Mouse (Mus musculus): ENCODE data around the gene Ppp1r37. TPM values are rescaled to one million over a fixed set of nuclear protein-coding genes. Genes with fewer than 3 reads are reported as not detected.

Gene Ppp1r37
- polyA plus RNA-seq, 1 experiment from 2014 or later, result 8.3 TPM

DNA sequence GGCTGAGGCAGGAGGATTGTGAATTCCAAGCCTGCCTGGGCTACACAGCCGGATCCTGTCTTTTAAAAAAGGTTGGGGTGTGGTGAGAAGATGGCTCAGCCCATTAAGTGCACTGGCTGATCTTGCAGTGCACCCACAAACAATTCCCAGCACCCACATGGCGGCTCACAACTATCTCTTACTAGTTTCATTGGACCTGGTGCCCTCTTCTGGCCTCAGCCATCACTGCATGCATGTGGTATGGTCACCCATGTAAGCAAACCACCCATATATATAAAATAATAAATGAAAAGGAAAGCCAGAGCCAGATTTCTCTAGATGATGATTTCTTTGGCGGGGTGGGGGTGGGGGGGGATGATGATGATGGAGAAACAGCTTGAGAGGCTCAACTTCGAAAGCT, 1.6 kb upstream of the Ppp1r37 start:
- Histone ChIP-seq H3K9ac (replicated peaks) (no peak overlapping the region), H3K4me2 (ENCODE audit: low read depth, low read length) (peak overlapping the region; percentile 95), H3K27me3 (ENCODE audit: insufficient read depth, low read length) (no peaks in the 10 kb centered on the region), H3K9me3 (ENCODE audit: low read length) (no peaks in the 10 kb centered on the region), H3K4me1 (ENCODE audit: insufficient read depth) (peaks cover 31% of the 10 kb centered on the region), H3K4me3 (ENCODE audit: low read depth, low read length) (no peak overlapping the region), H3K36me3 (replicated peaks; ENCODE audit: insufficient read depth, low read length) (peaks cover 36% of the 10 kb centered on the region), H3K27ac (ENCODE audit: low read depth) (peak overlapping the region; percentile 87)
- DNase-seq (no peak), ATAC-seq (no peak)
- 98% methylated on average over 4 of the region's 4 CpGs for WGBS (ENCODE audit: insufficient replicate concordance)
- no peak for TF ChIP-seq EP300 (IDR thresholded peaks at IDR 0.05; ENCODE audit: low read depth)
- TF ChIP-seq CTCF (IDR thresholded peaks at IDR 0.05; ENCODE audit: low read depth), result peak; percentile 44

GRCm38 (mm10) chr7:19563884-19564283, 1.0 kb upstream of the Ppp1r37 start:
- H3K27ac ChIP-seq (ENCODE audit: low read depth), result peak overlapping the region; percentile 87
- ATAC-seq (peak; percentile 50), DNase-seq (peak; percentile 56)
- peak; percentile 96 for TF ChIP-seq EP300 (IDR thresholded peaks at IDR 0.05; ENCODE audit: low read depth)
- no peak for TF ChIP-seq CTCF (IDR thresholded peaks at IDR 0.05; ENCODE audit: low read depth)
- no peaks in the 10 kb centered on the region for H3K9me3 ChIP-seq (ENCODE audit: low read length)
- H3K4me2 ChIP-seq (ENCODE audit: low read depth, low read length), result peak overlapping the region; percentile 95
- H3K9ac ChIP-seq (replicated peaks), result peak overlapping the region; percentile 99
- no peaks in the 10 kb centered on the region for H3K27me3 ChIP-seq (ENCODE audit: insufficient read depth, low read length)
- H3K4me1 ChIP-seq (ENCODE audit: insufficient read depth), result peaks cover 36% of the 10 kb centered on the region
- 56% methylated on average over 3 of the region's 3 CpGs for WGBS (ENCODE audit: insufficient replicate concordance)
- peak overlapping the region; percentile 99; the same call in 1 of the 2 replicates for H3K4me3 ChIP-seq (ENCODE audit: low read depth, low read length)
- peaks cover 30% of the 10 kb centered on the region for H3K36me3 ChIP-seq (replicated peaks; ENCODE audit: insufficient read depth, low read length)

- Histone ChIP-seq H3K9ac (replicated peaks) (peak overlapping the region; percentile 99), H3K27me3 (ENCODE audit: insufficient read depth, low read length) (no peaks in the 10 kb centered on the region), H3K27ac (ENCODE audit: low read depth) (peak overlapping the region; percentile 87), H3K4me1 (ENCODE audit: insufficient read depth) (peaks cover 47% of the 10 kb centered on the region), H3K4me3 (ENCODE audit: low read depth, low read length) (peak overlapping the region; percentile 99), H3K4me2 (ENCODE audit: low read depth, low read length) (peak overlapping the region; percentile 95), H3K36me3 (replicated peaks; ENCODE audit: insufficient read depth, low read length) (peaks cover 37% of the 10 kb centered on the region), H3K9me3 (ENCODE audit: low read length) (no peaks in the 10 kb centered on the region)
- WGBS (ENCODE audit: insufficient replicate concordance), result under 1% methylated on average over 95 of the region's 102 CpGs
- TF ChIP-seq CTCF (IDR thresholded peaks at IDR 0.05; ENCODE audit: low read depth) (no peak), EP300 (IDR thresholded peaks at IDR 0.05; ENCODE audit: low read depth) (peak; percentile 67; the same call in 1 of the 2 replicates)
- DNase-seq, result peak; percentile 97
- ATAC-seq, result peak; percentile 87
Observed at GRCm38 (mm10) chr7:19561765-19562642, 872 bp downstream of the Ppp1r37 start.

DNA sequence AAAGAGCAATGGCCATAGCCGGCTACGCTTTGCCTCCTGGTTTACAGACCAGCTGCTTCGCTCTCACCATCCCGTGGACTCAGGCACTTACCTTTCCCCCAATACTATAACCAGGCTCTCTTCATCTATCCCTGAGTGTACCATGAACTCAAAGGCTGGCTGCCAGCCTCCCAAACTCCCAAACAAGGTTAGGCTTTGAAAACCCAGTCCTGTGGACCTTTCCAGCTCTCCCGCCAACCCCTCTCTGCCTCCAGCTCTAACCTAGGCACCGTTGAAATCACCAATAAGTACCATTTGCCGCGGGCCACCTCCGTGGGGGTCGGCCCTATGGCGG, 1.5 kb downstream of the Ppp1r37 start:
- no peak for TF ChIP-seq EP300 (IDR thresholded peaks at IDR 0.05; ENCODE audit: low read depth)
- TF ChIP-seq CTCF (IDR thresholded peaks at IDR 0.05; ENCODE audit: low read depth), result no peak
- H3K36me3 ChIP-seq (replicated peaks; ENCODE audit: insufficient read depth, low read length), result peaks cover 35% of the 10 kb centered on the region
- H3K27ac ChIP-seq (ENCODE audit: low read depth), result peak overlapping the region; percentile 87
- peak overlapping the region; percentile 95 for H3K4me2 ChIP-seq (ENCODE audit: low read depth, low read length)
- no peaks in the 10 kb centered on the region for H3K27me3 ChIP-seq (ENCODE audit: insufficient read depth, low read length)
- DNase-seq (peak; percentile 38), ATAC-seq (peak; percentile 4; the same call in 1 of the 2 replicates)
- H3K9me3 ChIP-seq (ENCODE audit: low read length), result no peaks in the 10 kb centered on the region
- H3K4me3 ChIP-seq (ENCODE audit: low read depth, low read length), result peak overlapping the region; percentile 99
- H3K4me1 ChIP-seq (ENCODE audit: insufficient read depth), result peaks cover 48% of the 10 kb centered on the region
- peak overlapping the region; percentile 99 for H3K9ac ChIP-seq (replicated peaks)
- 2% methylated on average over 11 of the region's 11 CpGs for WGBS (ENCODE audit: insufficient replicate concordance)

- peaks cover 48% of the 10 kb centered on the region for H3K4me1 ChIP-seq (ENCODE audit: insufficient read depth)
- no peaks in the 10 kb centered on the region for H3K27me3 ChIP-seq (ENCODE audit: insufficient read depth, low read length)
- TF ChIP-seq EP300 (IDR thresholded peaks at IDR 0.05; ENCODE audit: low read depth), result no peak
- no peak for TF ChIP-seq CTCF (IDR thresholded peaks at IDR 0.05; ENCODE audit: low read depth)
- H3K27ac ChIP-seq (ENCODE audit: low read depth), result peak overlapping the region; percentile 87
- H3K4me2 ChIP-seq (ENCODE audit: low read depth, low read length), result peak overlapping the region; percentile 95
- H3K4me3 ChIP-seq (ENCODE audit: low read depth, low read length), result peak overlapping the region; percentile 99
- ATAC-seq, result no peak
- H3K9ac ChIP-seq (replicated peaks), result peak overlapping the region; percentile 99
- 10% methylated on average over 11 of the region's 11 CpGs for WGBS (ENCODE audit: insufficient replicate concordance)
- peaks cover 37% of the 10 kb centered on the region for H3K36me3 ChIP-seq (replicated peaks; ENCODE audit: insufficient read depth, low read length)
- DNase-seq, result peak; percentile 46
- H3K9me3 ChIP-seq (ENCODE audit: low read length), result no peaks in the 10 kb centered on the region
Observed at GRCm38 (mm10) chr7:19560491-19561260, 2.2 kb downstream of the Ppp1r37 start.

GRCm38 (mm10) chr7:19558965-19559364, 3.9 kb downstream of the Ppp1r37 start:
- peak overlapping the region; percentile 99; the same call in 1 of the 2 replicates for H3K9ac ChIP-seq (replicated peaks)
- no peak for TF ChIP-seq EP300 (IDR thresholded peaks at IDR 0.05; ENCODE audit: low read depth)
- peak; percentile 71 for TF ChIP-seq CTCF (IDR thresholded peaks at IDR 0.05; ENCODE audit: low read depth)
- peak overlapping the region; percentile 99 for H3K4me3 ChIP-seq (ENCODE audit: low read depth, low read length)
- no peak for DNase-seq
- peak overlapping the region; percentile 95 for H3K4me2 ChIP-seq (ENCODE audit: low read depth, low read length)
- no peaks in the 10 kb centered on the region for H3K9me3 ChIP-seq (ENCODE audit: low read length)
- no peak overlapping the region for H3K27ac ChIP-seq (ENCODE audit: low read depth)
- peaks cover 41% of the 10 kb centered on the region for H3K4me1 ChIP-seq (ENCODE audit: insufficient read depth)
- H3K36me3 ChIP-seq (replicated peaks; ENCODE audit: insufficient read depth, low read length), result peaks cover 27% of the 10 kb centered on the region
- WGBS (ENCODE audit: insufficient replicate concordance), result 58% methylated on average over 2 of the region's 2 CpGs
- no peaks in the 10 kb centered on the region for H3K27me3 ChIP-seq (ENCODE audit: insufficient read depth, low read length)
- no peak for ATAC-seq
